Mouse (Mus musculus) hindbrain, postnatal 0 days (tissue): ENCODE data around the gene Ak9. TPM values are rescaled to one million over a fixed set of nuclear protein-coding genes. Genes with fewer than 3 reads are reported as not detected.

Experiments
- ATAC-seq: fragments of 200-750 bp; cut with Nextera tagmentation; 2 replicates; pipeline ENCODE4 v1.8.0; 2017; ENCODE audit warnings: mild to moderate bottlenecking, moderate TSS enrichment, moderate library complexity
- DNase-seq: peaks from one replicate; pipeline ENCODE4 v3.0.0-alpha.2; 2015; ENCODE audit warnings: low spot score
- H3K27ac ChIP-seq: fragments of 300-500 bp; sonication (generic); 2 replicates; pipeline ENCODE4 v1.5.1; 2014; ENCODE audit warnings: mild to moderate bottlenecking
- H3K27me3 ChIP-seq: fragments of 300-500 bp; sonication (generic); 2 replicates; pipeline ENCODE4 v1.6.1; 2014; ENCODE audit warnings: low read length, mixed read lengths; ENCODE audit not compliant: insufficient read depth
- H3K36me3 ChIP-seq: fragments of 300-500 bp; sonication (generic); 2 replicates; pipeline ENCODE4 v1.6.1; 2014; ENCODE audit warnings: low read length, mixed read lengths; ENCODE audit not compliant: insufficient read depth
- H3K4me1 ChIP-seq: fragments of 300-500 bp; sonication (generic); 2 replicates; pipeline ENCODE4 v1.6.1; 2014; ENCODE audit warnings: antibody characterized with exemption, low read length, mixed read lengths; ENCODE audit not compliant: insufficient read depth
- H3K4me2 ChIP-seq: fragments of 300-500 bp; sonication (generic); 2 replicates; pipeline ENCODE4 v1.6.1; 2014; ENCODE audit warnings: low read depth, mild to moderate bottlenecking, low read length, moderate library complexity, mixed read lengths
- H3K4me3 ChIP-seq: fragments of 300-500 bp; sonication (generic); 2 replicates; pipeline ENCODE4 v1.5.1; 2014; ENCODE audit warnings: low read length
- H3K9ac ChIP-seq: fragments of 300-500 bp; sonication (generic); replicated peaks from 2 replicates; pipeline ENCODE4 v1.6.1; 2014; ENCODE audit warnings: mild to moderate bottlenecking, low read length, moderate library complexity, mixed read lengths
- H3K9me3 ChIP-seq: fragments of 300-500 bp; sonication (generic); 2 replicates; pipeline ENCODE4 v1.6.1; 2016; ENCODE audit warnings: low read length, mixed read lengths
- CTCF ChIP-seq: IDR thresholded peaks from 2 replicates; pipeline ENCODE4 v1.5.1; 2016; ENCODE audit warnings: antibody characterized with exemption, control low read depth, low read depth
- whole genome bisulfite sequencing: fragments of 180-500 bp; shearing (Covaris S2); extraction: QIAGEN DNeasy Blood & Tissue Kit; methylation state at CpG from one replicate; pipeline ENCODE4 v1.1.7; 2014; 5-methylcytosine and 5-hydroxymethylcytosine counted together
- polyA plus RNA-seq: library from polyadenylated mRNA; unstranded; fragments of >200 nt; fragmentation: Nextera tagmentation; extraction: Ambion mirVana; gene quantifications from 2 replicates; pipeline ENCODE4 v1.2.1, GENCODE M21; 2015
- total RNA-seq: library from RNA; depleted of rRNA; stranded (reverse); fragments of >200 nt; gene quantifications from 2 replicates; pipeline ENCODE4 v1.2.3, GENCODE M21; 2014

The Ak9 gene
- total and polyA plus RNA-seq, 2 experiments from 2014 or later = 0.21 to 0.25 TPM

DNA sequence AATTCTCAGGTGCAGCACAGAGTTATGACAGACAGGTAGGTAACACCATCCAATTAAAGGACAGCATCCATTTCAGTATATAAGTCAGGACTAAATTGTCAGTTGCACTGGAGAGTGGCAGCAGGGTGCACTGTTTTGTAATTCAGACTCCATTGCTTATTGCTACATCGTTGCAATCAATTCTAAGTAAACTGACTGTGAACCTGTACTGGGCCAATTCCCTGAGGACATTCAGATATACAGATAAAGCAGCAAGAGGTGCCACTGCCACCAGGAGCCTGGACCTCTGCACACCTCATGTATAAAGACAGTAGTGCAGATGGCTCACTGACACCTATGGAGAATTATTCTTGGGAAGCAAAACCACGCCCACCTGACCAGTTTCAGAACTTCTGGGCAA is 12.8 kb upstream of the Ak9 start:
- Histone ChIP-seq H3K36me3 (no peaks in the 10 kb centered on the region), H3K9ac (no peak overlapping the region), H3K9me3 (no peaks in the 10 kb centered on the region), H3K27ac (no peak overlapping the region), H3K27me3 (no peaks in the 10 kb centered on the region), H3K4me2 (no peak overlapping the region), H3K4me3 (no peak overlapping the region), H3K4me1 (no peaks in the 10 kb centered on the region)
- WGBS = 81% methylated on average over 2 of the region's 2 CpGs
- DNase-seq (no peak), ATAC-seq (no peak)
- TF ChIP-seq CTCF = no peak

DNA sequence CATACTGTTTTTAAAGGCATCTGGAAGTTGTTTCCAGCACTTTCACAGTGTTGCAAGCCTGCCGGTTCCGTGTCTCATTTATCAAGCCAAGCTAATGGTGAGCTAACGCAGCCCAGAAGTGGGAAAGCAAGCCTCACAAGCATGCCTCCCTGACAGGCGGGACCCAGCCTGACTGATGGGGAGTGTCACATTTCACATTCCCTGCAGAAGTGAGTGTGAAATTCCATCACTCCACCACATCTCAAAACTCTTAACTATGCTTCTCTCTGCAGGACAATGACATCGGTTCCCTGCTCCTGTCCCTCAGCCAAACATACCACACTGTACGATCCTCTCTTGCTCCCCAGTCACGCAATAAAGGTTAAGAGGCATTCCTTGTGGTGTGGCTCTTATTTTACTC is 10.8 kb upstream of the Ak9 start:
- no peak for TF ChIP-seq CTCF

DNA sequence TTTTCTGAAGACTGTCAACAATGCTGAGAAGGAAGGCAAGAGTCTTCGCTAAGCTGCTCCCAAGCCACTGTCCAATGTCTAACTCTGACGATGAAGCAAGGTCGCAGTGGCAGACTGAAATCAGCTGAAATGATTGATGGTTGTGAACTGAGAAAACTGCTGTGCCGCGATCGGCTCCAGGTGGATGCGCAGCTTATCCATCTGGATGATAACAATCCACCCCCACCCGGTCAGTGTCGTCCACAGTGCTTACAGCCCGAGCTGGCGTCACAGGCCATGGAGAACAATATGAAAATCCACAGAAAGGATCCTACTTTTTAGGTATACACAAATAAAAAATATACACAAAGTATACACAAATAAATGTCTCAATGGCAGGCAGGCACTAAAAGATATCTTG is 9.0 kb upstream of the Ak9 start:
- no peaks in the 10 kb centered on the region for H3K36me3 ChIP-seq
- WGBS = 33% methylated on average over 11 of the region's 11 CpGs
- no peaks in the 10 kb centered on the region for H3K27me3 ChIP-seq
- H3K4me2 ChIP-seq = peak overlapping the region; percentile 24
- H3K9ac ChIP-seq = no peak overlapping the region
- TF ChIP-seq CTCF = no peak
- H3K4me3 ChIP-seq = no peak overlapping the region
- H3K9me3 ChIP-seq = no peaks in the 10 kb centered on the region
- no peaks in the 10 kb centered on the region for H3K4me1 ChIP-seq
- DNase-seq (peak; percentile 69), ATAC-seq (peak; percentile 83)
- H3K27ac ChIP-seq = peak overlapping the region; percentile 22

More for the DNA sequence above, 10.8 kb upstream of the Ak9 start:
- Histone ChIP-seq H3K36me3 (no peaks in the 10 kb centered on the region), H3K27me3 (no peaks in the 10 kb centered on the region), H3K9me3 (no peaks in the 10 kb centered on the region), H3K4me1 (no peaks in the 10 kb centered on the region), H3K9ac (no peak overlapping the region), H3K4me3 (no peak overlapping the region), H3K27ac (no peak overlapping the region), H3K4me2 (no peak overlapping the region)
- DNase-seq (peak; percentile 23), ATAC-seq (no peak)
- WGBS = 20% methylated on average over 7 of the region's 7 CpGs

DNA sequence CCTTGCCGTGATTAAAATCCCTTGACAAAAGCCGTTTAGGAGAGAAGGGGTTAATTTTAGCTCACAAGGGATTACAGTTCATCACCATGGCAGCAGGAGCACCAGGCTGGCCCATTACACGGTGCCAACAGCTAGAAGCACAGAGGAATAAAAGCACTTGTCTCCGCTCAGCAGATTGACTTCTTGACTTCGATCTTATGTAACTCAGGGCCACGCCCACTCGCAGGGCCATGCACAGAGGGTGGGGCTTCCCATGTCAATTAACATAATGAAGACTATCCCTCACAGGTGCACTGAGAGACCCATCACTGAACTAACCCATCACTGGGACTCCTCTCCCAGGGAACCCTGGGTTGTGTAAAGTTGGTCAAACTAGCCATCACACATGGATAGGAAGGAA is 8.6 kb upstream of the Ak9 start:
- Histone ChIP-seq H3K27me3 (no peaks in the 10 kb centered on the region), H3K9me3 (no peaks in the 10 kb centered on the region), H3K4me1 (no peaks in the 10 kb centered on the region), H3K27ac (peak overlapping the region; percentile 22; the same call in 1 of the 2 replicates), H3K36me3 (no peaks in the 10 kb centered on the region), H3K4me3 (no peak overlapping the region), H3K9ac (no peak overlapping the region), H3K4me2 (peak overlapping the region; percentile 24)
- WGBS = 13% methylated on average over 7 of the region's 7 CpGs
- ATAC-seq (peak; percentile 85), DNase-seq (peak; percentile 69)
- no peak for TF ChIP-seq CTCF

DNA sequence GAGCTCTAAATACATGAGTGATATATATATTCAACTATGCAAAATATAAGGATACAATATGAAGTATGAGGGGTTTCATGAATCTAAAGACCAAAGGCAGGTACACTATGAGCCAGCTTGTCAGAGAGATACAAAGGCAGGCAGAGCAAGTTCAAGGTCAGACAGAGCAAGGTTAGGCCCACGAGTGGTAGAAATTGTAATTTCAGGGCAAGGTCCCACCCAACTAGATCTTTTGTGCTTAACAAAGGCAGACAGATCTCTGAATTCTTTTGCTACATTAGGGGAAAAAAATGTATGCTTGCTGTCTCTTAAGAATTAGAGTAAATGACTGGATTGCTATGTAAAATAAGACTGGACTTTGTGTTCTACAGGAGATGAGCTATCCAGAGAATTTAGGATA is 3.6 kb upstream of the Ak9 start:
- Histone ChIP-seq H3K4me1 (no peaks in the 10 kb centered on the region), H3K9ac (no peak overlapping the region), H3K9me3 (no peaks in the 10 kb centered on the region), H3K4me2 (no peak overlapping the region), H3K36me3 (no peaks in the 10 kb centered on the region), H3K4me3 (no peak overlapping the region), H3K27me3 (no peaks in the 10 kb centered on the region), H3K27ac (no peak overlapping the region)
- 56% methylated on average over 1 of the region's 1 CpGs for WGBS
- no peak for TF ChIP-seq CTCF
- DNase-seq (no peak), ATAC-seq (no peak)

DNA sequence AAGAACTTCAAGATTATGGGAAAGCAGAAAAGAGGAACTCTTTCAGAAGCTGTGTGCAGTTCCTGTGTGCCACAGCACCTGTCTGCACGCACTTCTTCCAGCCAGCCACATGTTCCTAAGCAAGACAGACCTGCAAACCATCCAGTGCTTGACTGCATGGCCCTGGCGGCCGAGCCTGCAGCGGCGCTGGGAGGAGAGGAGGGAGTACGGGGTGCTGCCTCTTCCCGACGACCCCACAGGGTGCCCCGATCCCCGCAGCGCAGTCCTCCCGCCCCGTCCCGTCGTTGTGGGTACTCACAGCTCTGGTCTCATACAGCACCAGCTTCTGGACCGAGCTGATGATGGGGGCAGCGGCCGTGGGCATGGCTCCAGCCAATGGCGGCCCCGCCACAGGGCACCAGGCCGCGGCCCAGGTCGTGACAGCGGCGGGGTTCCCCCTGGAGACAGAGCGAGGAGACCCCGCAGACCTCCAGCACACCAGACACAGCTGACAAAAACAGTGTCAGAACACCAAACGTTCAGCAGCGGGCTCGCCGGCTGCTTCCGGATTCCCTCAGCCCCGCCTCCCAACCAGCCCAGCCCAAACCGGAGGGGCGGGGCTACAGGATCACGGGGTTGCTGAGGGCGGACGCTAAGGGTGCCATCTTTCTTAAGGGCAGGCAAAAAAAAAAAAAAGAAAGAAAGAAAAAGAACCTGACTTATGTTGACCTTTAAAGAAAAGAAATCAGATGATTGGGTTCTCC is 920 bp upstream of the Ak9 start, which contains the start of gene Fig4:
Gene Fig4, minus strand, starts transcription at position 572 of the 743 bp plus-strand sequence.
- ATAC-seq (peak; percentile 96), DNase-seq (peak; percentile 95)
- Histone ChIP-seq H3K9me3 (no peaks in the 10 kb centered on the region), H3K27me3 (no peaks in the 10 kb centered on the region), H3K9ac (peak within 1 kb of the TSS; percentile 88), H3K27ac (peak within 1 kb of the TSS; percentile 92), H3K4me1 (no peaks in the 10 kb centered on the region), H3K36me3 (no peaks in the 10 kb centered on the region), H3K4me3 (peak within 1 kb of the TSS; percentile 83), H3K4me2 (peak within 1 kb of the TSS; percentile 89)
- under 1% methylated on average over 36 of the region's 38 CpGs for WGBS
- TF ChIP-seq CTCF = peak; percentile 33; the same call in 1 of the 2 replicates

DNA sequence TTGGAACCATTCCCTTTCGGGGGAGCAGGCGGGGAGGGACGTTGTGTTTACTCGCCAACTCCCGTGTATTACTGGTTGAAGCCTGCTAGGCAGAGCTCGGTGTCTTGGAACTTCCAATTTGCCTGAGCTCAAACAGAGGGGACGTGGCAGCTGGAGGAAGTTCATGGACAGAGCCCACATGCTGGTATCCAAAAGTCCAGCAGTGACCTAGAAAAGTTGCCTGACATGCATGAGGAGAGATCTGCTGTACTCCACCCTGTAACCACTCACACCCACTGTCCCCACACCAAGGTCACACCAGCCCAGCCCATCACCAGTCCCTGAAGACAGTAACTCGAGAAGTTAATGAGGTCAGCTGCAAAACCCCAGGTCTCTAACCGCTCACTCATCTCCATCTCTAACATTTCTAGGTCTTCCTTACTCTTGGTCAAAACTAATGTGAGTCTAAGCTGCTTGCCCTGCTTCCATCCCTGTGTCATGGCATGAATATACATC is 1.2 kb downstream of the Ak9 start:
- no peaks in the 10 kb centered on the region for H3K36me3 ChIP-seq
- no peak for DNase-seq
- H3K27ac ChIP-seq = no peak overlapping the region
- ATAC-seq = no peak
- H3K9ac ChIP-seq = no peak overlapping the region
- H3K4me2 ChIP-seq = no peak overlapping the region
- no peaks in the 10 kb centered on the region for H3K9me3 ChIP-seq
- 78% methylated on average over 9 of the region's 9 CpGs for WGBS
- H3K4me1 ChIP-seq = no peaks in the 10 kb centered on the region
- H3K27me3 ChIP-seq = no peaks in the 10 kb centered on the region
- no peak overlapping the region for H3K4me3 ChIP-seq
- TF ChIP-seq CTCF = no peak
